Comparison of ENCODE assay signal across 42 mouse cellular contexts in the genomic region with DNA sequence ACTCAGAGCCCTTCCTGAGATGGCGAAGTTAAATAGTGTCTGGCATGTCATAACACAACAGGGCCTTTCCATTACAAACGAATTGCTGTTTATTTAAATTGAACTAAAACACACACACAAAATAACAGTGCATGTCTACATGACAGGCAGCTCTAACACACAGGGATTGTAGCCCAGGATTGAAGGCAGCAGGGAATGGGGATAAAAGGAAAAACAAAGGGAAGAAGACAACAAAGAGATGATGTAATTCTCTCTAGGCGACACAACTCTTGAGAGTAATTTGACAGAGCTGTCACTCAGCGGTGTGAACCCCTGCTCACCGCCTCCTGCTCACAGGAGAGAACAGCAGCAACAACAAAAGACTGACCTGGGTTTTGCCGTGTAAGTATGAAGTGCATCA. TPM values are rescaled to one million over a fixed set of nuclear protein-coding genes. Genes with fewer than 3 reads are reported as not detected.
"Had no signal": no experiment of that assay in that cellular context is flagged by ENCODE, and none has a peak within 500 bp of the region (broad histone marks: within the 10 kb centered on the region; RNA-seq: fewer than 3 reads in every experiment).

No protein-coding gene starts in this region.

RNA-seq across cellular contexts. Expression of gene Gm9780, which starts 16.9 kb away (rescaled TPM):
- total RNA-seq: hematopoietic stem cell, adult 5-6 weeks had no signal
- polyA plus RNA-seq: inflammation-experienced regulatory T-cells, adult 6 months had no signal

RNA-seq across cellular contexts. Expression of gene Cphx2, which starts 22.0 kb away (rescaled TPM):
- total RNA-seq: heart, postnatal 10 days; heart, postnatal 14 days; heart, postnatal 25 days; heart, postnatal 36 days; heart, postnatal 4 days; hematopoietic stem cell, adult 5-6 weeks; hindbrain, postnatal 0 days; layer of hippocampus, adult 18-20 months; layer of hippocampus, adult 2 months; layer of hippocampus, adult 8-10 months; layer of hippocampus, postnatal 10 days; layer of hippocampus, postnatal 14 days; layer of hippocampus, postnatal 25 days; layer of hippocampus, postnatal 36 days; left cerebral cortex, adult 18-20 months; left cerebral cortex, adult 2 months; left cerebral cortex, adult 8-10 months had no signal
- polyA plus RNA-seq: heart, embryonic 11.5 days; heart, embryonic 12.5 days; heart, embryonic 13.5 days; heart, embryonic 14.5 days; heart, embryonic 15.5 days; heart, embryonic 16.5 days; heart, postnatal 0 days; hindbrain, embryonic 10.5 days; hindbrain, embryonic 11.5 days; hindbrain, embryonic 12.5 days; hindbrain, embryonic 13.5 days; hindbrain, embryonic 14.5 days; hindbrain, embryonic 15.5 days; hindbrain, embryonic 16.5 days; hindbrain, postnatal 0 days; intestine, embryonic 14.5 days; intestine, embryonic 15.5 days; intestine, embryonic 16.5 days; intestine, postnatal 0 days; kidney, adult 2 months; kidney, embryonic 14.5 days; kidney, embryonic 15.5 days; kidney, embryonic 16.5 days; kidney, postnatal 0 days; large intestine, adult 2 months had no signal

RNA-seq across cellular contexts. Expression of gene Cphx3, which starts 22.7 kb away (rescaled TPM):
- total RNA-seq: heart, postnatal 10 days; heart, postnatal 14 days; heart, postnatal 25 days; heart, postnatal 36 days; heart, postnatal 4 days; hematopoietic stem cell, adult 5-6 weeks; hindbrain, postnatal 0 days; layer of hippocampus, adult 18-20 months; layer of hippocampus, adult 2 months; layer of hippocampus, adult 8-10 months; layer of hippocampus, postnatal 10 days; layer of hippocampus, postnatal 14 days; layer of hippocampus, postnatal 25 days; layer of hippocampus, postnatal 36 days; left cerebral cortex, adult 18-20 months; left cerebral cortex, adult 2 months; left cerebral cortex, adult 8-10 months had no signal
- polyA plus RNA-seq: heart, embryonic 11.5 days; heart, embryonic 12.5 days; heart, embryonic 13.5 days; heart, embryonic 14.5 days; heart, embryonic 15.5 days; heart, embryonic 16.5 days; heart, postnatal 0 days; hindbrain, embryonic 10.5 days; hindbrain, embryonic 11.5 days; hindbrain, embryonic 12.5 days; hindbrain, embryonic 13.5 days; hindbrain, embryonic 14.5 days; hindbrain, embryonic 15.5 days; hindbrain, embryonic 16.5 days; hindbrain, postnatal 0 days; inflammation-experienced regulatory T-cells, adult 6 months; intestine, embryonic 15.5 days; intestine, embryonic 16.5 days; kidney, embryonic 14.5 days; large intestine, adult 2 months had no signal

RNA-seq across cellular contexts. Expression of gene Duxbl2, which starts 58.8 kb away (rescaled TPM):
- total RNA-seq: heart, postnatal 25 days; heart, postnatal 36 days; hematopoietic stem cell, adult 5-6 weeks had no signal
- polyA plus RNA-seq: heart, embryonic 14.5 days; heart, embryonic 16.5 days; heart, postnatal 0 days; hindbrain, embryonic 10.5 days; hindbrain, embryonic 12.5 days; hindbrain, postnatal 0 days; inflammation-experienced regulatory T-cells, adult 6 months; intestine, embryonic 14.5 days; intestine, postnatal 0 days; kidney, adult 2 months; kidney, embryonic 15.5 days; kidney, postnatal 0 days had no signal
